Mouse (Mus musculus) lung, postnatal 0 days (tissue): ENCODE measurements around the gene Babam2.

Source experiments
- CTCF ChIP-seq: IDR thresholded peaks from 2 replicates; pipeline ENCODE4 v1.5.1; 2016; ENCODE audit warnings: antibody characterized with exemption, mild to moderate bottlenecking
- EP300 ChIP-seq: IDR thresholded peaks from 2 replicates; pipeline ENCODE4 v1.6.1; 2016; ENCODE audit warnings: antibody characterized with exemption, mild to moderate bottlenecking, control low read depth

DNA sequence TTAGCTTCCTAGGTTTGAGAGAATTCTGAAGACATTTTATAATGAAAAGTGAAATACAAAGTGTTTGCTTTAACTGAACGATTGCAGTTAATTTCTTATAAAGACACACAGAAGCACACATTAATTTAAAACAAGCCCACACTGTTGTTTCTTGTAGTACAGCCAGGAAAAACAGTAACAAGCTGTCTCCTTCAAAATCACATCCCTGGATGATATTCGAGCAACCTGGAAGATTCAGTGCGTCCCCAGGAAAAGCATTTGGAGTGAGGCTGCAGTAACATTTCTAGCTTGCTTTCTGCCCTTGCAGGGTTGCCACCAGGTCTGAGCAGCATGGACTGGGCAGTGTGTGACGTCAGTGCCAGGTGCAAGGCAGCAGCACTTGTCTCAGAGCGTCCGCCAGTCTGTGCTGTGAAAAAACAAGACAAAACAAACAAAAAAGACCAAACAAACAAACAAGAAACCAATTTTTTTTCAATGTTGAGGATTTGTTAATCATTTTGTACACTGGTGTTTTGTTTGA lies 115.7 kb downstream of the Babam2 start:
- TF ChIP-seq CTCF (no peak), EP300 (no peak)
